Mouse (Mus musculus) leukemia stem cell, adult 10-12 weeks (primary cell): Measurements from ENCODE around the gene Rp2. TPM values are rescaled to one million over a fixed set of nuclear protein-coding genes. Genes with fewer than 3 reads are reported as not detected.

ENCODE experiments used
- polyA plus RNA-seq: library from polyadenylated mRNA; stranded (reverse); fragments of >175 nt; gene quantifications from 2 replicates; pipeline ENCODE4 v1.2.3, GENCODE M21; 2012; ENCODE audit warnings: low replicate concordance

Rp2 gene
- polyA plus RNA-seq, result 1.3 and 6.0 TPM in 2 replicates

DNA sequence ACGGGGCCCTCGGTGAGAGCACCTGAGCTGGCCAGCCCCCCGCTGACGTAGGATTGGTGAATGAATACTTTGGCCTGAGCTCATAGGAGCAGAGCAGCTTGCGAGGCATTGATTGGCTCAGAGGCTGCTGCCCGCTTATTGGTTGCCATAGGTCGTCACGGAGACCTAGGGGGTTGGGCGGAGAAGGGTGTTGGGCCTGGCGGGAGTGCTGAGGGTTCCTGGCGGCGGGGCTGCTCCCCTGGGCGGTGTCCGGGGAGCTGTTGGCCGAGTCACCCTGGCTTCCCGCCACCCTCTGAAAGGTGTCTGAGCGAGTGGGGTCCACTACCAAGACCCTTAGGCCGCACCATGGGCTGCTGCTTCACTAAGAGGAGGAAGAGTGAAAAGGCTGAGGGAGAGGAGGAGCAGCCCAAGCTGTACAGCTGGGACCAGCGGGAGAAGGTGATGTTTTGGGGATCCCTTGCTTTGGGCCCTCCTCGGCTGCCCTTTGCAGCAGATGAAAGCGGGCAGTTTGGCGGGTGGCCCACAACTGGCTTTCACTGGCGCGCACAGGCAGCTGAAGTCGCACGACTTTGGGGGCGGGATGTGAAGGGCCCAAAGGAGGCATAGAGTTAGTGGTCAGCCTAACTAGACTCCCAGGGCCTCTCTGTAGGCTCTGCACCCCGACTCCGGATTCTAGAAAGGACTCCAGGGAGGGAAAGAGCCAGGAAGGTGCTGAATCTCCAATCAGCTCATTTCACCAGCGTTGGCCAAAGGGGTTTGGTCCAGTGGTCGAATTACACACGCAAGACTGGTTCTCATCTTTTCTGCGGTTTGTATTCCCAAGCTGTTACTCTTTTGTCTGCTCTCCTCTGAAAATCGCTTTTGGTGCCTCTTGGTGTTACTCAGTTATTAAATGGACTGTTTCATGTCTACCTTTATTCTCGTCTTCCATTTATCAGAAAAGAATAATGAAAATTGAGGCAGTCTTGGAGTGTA is at the start of gene Rp2:
Gene Rp2, plus strand, starts transcription at position 91 of the 975 bp plus-strand sequence.

DNA sequence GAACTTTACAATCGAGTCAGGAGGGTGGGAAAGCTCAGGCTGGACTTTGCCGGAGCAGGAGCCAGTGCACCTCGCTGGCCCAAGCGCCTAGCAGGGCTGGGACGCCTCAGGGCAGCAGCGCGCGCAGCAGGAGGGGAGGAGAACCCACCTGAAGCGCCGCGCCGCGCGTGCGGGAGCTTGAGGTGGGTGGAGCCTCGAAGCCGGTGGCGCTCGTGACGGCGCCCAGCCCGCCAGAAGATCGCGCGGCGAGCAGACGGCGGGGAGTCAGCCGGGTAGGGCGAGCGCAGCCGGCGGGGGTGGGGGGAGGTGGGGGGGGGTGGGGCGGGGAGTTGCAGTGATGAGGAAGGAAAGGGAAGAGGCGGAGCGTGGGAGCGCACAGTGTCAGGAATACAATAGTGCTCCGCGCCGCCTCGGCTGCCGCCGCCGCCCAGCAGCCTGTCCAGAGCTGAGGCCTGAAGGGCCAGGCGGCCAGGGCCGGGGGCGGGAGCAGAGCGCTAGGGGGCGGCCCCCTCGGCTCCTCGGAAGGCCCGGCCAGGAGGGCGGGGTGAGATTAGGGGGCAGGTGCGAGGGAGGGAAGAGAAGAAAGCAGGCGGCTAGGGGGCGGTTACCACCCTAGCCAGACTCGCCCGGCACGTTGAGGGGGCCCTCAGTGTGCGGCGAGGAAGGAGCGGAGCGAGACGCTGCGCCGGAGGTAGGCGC is 61.0 kb downstream of the Rp2 start, which contains the start of gene Jade3:
Gene Jade3, plus strand, starts transcription at position 549 of the 699 bp plus-strand sequence.

Other genes starting within 250 kb of the Rp2 start
- 2.2 and 6.4 TPM in 2 replicates for gene Slc9a7, start 72.7 kb upstream of the Rp2 start, polyA plus RNA-seq
- 0.06 and 0.67 TPM in 2 replicates for gene Jade3, start 61.2 kb downstream of the Rp2 start, polyA plus RNA-seq
- not detected in 2 replicates for gene Rgn, start 185.3 kb downstream of the Rp2 start, polyA plus RNA-seq